Mouse (Mus musculus): ENCODE results near the gene A3galt2. TPM values are rescaled to one million over a fixed set of nuclear protein-coding genes. Genes with fewer than 3 reads are reported as not detected.

The A3galt2 gene
- 0.14 and 0.29 TPM in 2 replicates for polyA plus RNA-seq (2015; fragmentation: Nextera tagmentation; extraction: Ambion mirVana)

DNA sequence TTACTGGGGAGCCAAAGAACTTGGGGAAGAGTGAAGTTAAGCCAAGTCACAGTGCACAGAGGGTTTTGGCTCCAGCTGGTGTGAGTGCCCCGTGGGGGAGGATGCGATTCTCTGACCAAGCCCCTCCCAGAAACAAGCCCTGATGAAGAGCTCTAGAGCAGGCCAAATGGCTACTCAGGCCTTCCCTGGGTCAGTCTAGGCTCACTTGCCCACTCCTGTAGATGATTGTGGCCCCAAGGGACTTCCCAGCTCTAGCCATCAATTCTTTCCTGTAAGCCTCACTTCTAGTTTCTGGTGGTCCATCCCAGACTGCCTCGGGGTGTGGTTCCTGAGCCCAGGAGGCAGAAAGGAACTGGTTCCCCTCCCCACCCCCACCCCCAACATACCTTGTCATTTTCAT, at the start of gene A3galt2:
Gene A3galt2, plus strand, starts transcription at position 301 of the 400 bp plus-strand sequence.
- Histone ChIP-seq H3K27ac (ENCODE audit: low read length) (peak within 1 kb of the TSS; percentile 22; the same call in 1 of the 2 replicates), H3K36me3 (ENCODE audit: control insufficient read depth, insufficient read depth, low read length) (peaks cover 28% of the 10 kb centered on the region), H3K4me1 (ENCODE audit: control insufficient read depth, insufficient read depth, low read length) (no peaks in the 10 kb centered on the region; the same call in 1 of the 2 replicates), H3K27me3 (ENCODE audit: control insufficient read depth, insufficient read depth, low read depth, low read length) (no peaks in the 10 kb centered on the region), H3K9me3 (replicated peaks; ENCODE audit: control insufficient read depth, low read length, poor library complexity, severe bottlenecking) (no peaks in the 10 kb centered on the region), H3K4me3 (ENCODE audit: low read depth, low read length) (no peak within 1 kb of the TSS), H3K4me2 (ENCODE audit: low read length) (no peak within 1 kb of the TSS), H3K9ac (ENCODE audit: low read depth, low read length) (no peak within 1 kb of the TSS)
- 82% methylated on average over 3 of the region's 3 CpGs for WGBS
- ATAC-seq, result no peak

- peaks cover 6% of the 10 kb centered on the region for H3K4me1 ChIP-seq (ENCODE audit: control insufficient read depth, insufficient read depth, low read length)
- no peaks in the 10 kb centered on the region for H3K27me3 ChIP-seq (ENCODE audit: control insufficient read depth, insufficient read depth, low read depth, low read length)
- no peak for ATAC-seq
- no peaks in the 10 kb centered on the region; the same call in 1 of the 2 replicates for H3K36me3 ChIP-seq (ENCODE audit: control insufficient read depth, insufficient read depth, low read length)
- H3K9ac ChIP-seq (ENCODE audit: low read depth, low read length), result no peak overlapping the region
- no peak overlapping the region for H3K27ac ChIP-seq (ENCODE audit: low read length)
- 13% methylated on average over 9 of the region's 9 CpGs for WGBS
- no peak overlapping the region for H3K4me2 ChIP-seq (ENCODE audit: low read length)
- H3K4me3 ChIP-seq (ENCODE audit: low read depth, low read length), result no peak overlapping the region
- no peaks in the 10 kb centered on the region for H3K9me3 ChIP-seq (replicated peaks; ENCODE audit: control insufficient read depth, low read length, poor library complexity, severe bottlenecking)
Measured at GRCm38 (mm10) chr4:128706626-128707025, 48.5 kb upstream of the A3galt2 start.

- Histone ChIP-seq H3K4me3 (ENCODE audit: low read depth, low read length) (no peak overlapping the region), H3K27me3 (ENCODE audit: control insufficient read depth, insufficient read depth, low read depth, low read length) (no peaks in the 10 kb centered on the region), H3K9me3 (replicated peaks; ENCODE audit: control insufficient read depth, low read length, poor library complexity, severe bottlenecking) (no peaks in the 10 kb centered on the region), H3K4me2 (ENCODE audit: low read length) (no peak overlapping the region), H3K9ac (ENCODE audit: low read depth, low read length) (no peak overlapping the region), H3K27ac (ENCODE audit: low read length) (no peak overlapping the region), H3K36me3 (ENCODE audit: control insufficient read depth, insufficient read depth, low read length) (no peaks in the 10 kb centered on the region; the same call in 1 of the 2 replicates), H3K4me1 (ENCODE audit: control insufficient read depth, insufficient read depth, low read length) (peaks cover 11% of the 10 kb centered on the region)
- ATAC-seq, result no peak
- 43% methylated on average over 4 of the region's 4 CpGs for WGBS
Measured at GRCm38 (mm10) chr4:128707384-128707783, 47.8 kb upstream of the A3galt2 start.

- Histone ChIP-seq H3K9ac (ENCODE audit: low read depth, low read length) (no peak overlapping the region), H3K4me3 (ENCODE audit: low read depth, low read length) (no peak overlapping the region), H3K4me2 (ENCODE audit: low read length) (no peak overlapping the region), H3K9me3 (replicated peaks; ENCODE audit: control insufficient read depth, low read length, poor library complexity, severe bottlenecking) (no peaks in the 10 kb centered on the region), H3K27ac (ENCODE audit: low read length) (no peak overlapping the region), H3K27me3 (ENCODE audit: control insufficient read depth, insufficient read depth, low read depth, low read length) (no peaks in the 10 kb centered on the region), H3K4me1 (ENCODE audit: control insufficient read depth, insufficient read depth, low read length) (peaks cover 11% of the 10 kb centered on the region), H3K36me3 (ENCODE audit: control insufficient read depth, insufficient read depth, low read length) (no peaks in the 10 kb centered on the region; the same call in 1 of the 2 replicates)
- WGBS, result 73% methylated on average over 15 of the region's 15 CpGs
- no peak for ATAC-seq
Measured at GRCm38 (mm10) chr4:128709061-128709780, 45.9 kb upstream of the A3galt2 start.

DNA sequence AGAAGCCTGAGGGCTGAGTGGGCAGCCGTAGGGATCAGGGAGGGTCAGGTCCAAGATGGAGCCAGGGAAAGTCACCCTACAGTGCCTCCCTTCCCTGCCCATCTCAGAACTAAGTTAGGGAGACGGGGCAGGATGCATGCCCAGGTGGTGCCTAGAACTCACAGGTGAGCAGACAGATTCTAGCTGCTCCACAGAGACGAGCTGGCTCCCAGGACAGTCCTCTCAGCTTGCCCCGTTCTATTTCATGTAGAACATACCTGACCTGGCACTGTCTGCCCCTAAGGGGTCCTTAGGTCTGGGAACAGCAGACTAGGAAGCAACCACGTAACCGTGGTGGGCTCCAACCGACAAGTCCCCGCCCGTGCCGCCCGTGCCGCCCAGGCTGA, 45.4 kb upstream of the A3galt2 start:
- 89% methylated on average over 11 of the region's 12 CpGs for WGBS
- H3K4me2 ChIP-seq (ENCODE audit: low read length), result no peak overlapping the region
- H3K27ac ChIP-seq (ENCODE audit: low read length), result no peak overlapping the region
- peaks cover 11% of the 10 kb centered on the region for H3K4me1 ChIP-seq (ENCODE audit: control insufficient read depth, insufficient read depth, low read length)
- no peaks in the 10 kb centered on the region for H3K9me3 ChIP-seq (replicated peaks; ENCODE audit: control insufficient read depth, low read length, poor library complexity, severe bottlenecking)
- H3K4me3 ChIP-seq (ENCODE audit: low read depth, low read length), result no peak overlapping the region
- no peak for ATAC-seq
- no peaks in the 10 kb centered on the region for H3K27me3 ChIP-seq (ENCODE audit: control insufficient read depth, insufficient read depth, low read depth, low read length)
- H3K9ac ChIP-seq (ENCODE audit: low read depth, low read length), result no peak overlapping the region
- H3K36me3 ChIP-seq (ENCODE audit: control insufficient read depth, insufficient read depth, low read length), result no peaks in the 10 kb centered on the region; the same call in 1 of the 2 replicates

DNA sequence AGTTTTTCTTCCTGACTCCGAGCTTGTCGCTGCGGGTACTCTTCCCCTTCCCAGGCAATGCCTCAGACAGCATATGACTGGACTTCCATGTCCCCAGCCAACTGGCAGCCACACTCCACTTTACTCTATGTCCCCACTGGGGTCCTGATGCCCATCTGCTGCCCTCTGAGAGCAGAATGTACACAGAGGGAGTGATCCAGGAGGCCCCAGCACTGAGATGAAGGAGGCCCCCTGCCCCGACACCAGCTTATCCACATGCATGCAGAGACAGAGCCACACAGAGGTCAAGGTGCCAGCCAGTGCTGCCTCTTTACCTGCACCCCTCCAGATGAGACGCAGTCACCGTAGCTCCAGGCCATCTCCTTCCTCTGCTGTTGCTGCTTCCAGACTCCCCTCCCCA, 44.9 kb upstream of the A3galt2 start:
- WGBS, result 68% methylated on average over 6 of the region's 6 CpGs
- no peak for ATAC-seq
- H3K4me3 ChIP-seq (ENCODE audit: low read depth, low read length), result no peak overlapping the region
- no peak overlapping the region for H3K27ac ChIP-seq (ENCODE audit: low read length)
- H3K4me2 ChIP-seq (ENCODE audit: low read length), result no peak overlapping the region
- no peaks in the 10 kb centered on the region; the same call in 1 of the 2 replicates for H3K36me3 ChIP-seq (ENCODE audit: control insufficient read depth, insufficient read depth, low read length)
- no peaks in the 10 kb centered on the region for H3K9me3 ChIP-seq (replicated peaks; ENCODE audit: control insufficient read depth, low read length, poor library complexity, severe bottlenecking)
- peaks cover 16% of the 10 kb centered on the region for H3K4me1 ChIP-seq (ENCODE audit: control insufficient read depth, insufficient read depth, low read length)
- H3K9ac ChIP-seq (ENCODE audit: low read depth, low read length), result no peak overlapping the region
- H3K27me3 ChIP-seq (ENCODE audit: control insufficient read depth, insufficient read depth, low read depth, low read length), result no peaks in the 10 kb centered on the region

DNA sequence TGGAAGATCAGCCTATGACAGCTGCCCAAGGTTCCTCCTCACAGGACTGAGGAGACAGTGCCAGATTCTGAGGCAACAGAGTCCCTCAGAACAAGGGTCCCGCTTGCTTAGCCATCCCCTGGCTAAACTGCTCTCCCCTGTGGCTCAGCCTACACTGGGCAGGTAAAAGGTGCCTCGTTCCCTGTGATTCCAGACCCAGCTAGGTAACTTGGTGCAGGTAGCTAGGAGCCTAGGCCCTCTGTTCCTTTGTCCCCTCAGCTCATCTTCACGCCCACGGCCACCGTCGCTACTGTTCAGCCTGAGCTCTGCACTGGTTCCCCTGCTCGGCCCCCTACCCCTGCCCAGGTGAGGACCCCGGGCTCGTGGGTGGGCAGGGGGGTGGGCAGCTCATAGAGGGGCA, 44.4 kb upstream of the A3galt2 start:
- Histone ChIP-seq H3K27ac (ENCODE audit: low read length) (no peak overlapping the region), H3K9me3 (replicated peaks; ENCODE audit: control insufficient read depth, low read length, poor library complexity, severe bottlenecking) (no peaks in the 10 kb centered on the region), H3K9ac (ENCODE audit: low read depth, low read length) (peak overlapping the region; percentile 39; the same call in 1 of the 2 replicates), H3K4me3 (ENCODE audit: low read depth, low read length) (no peak overlapping the region), H3K36me3 (ENCODE audit: control insufficient read depth, insufficient read depth, low read length) (no peaks in the 10 kb centered on the region; the same call in 1 of the 2 replicates), H3K4me2 (ENCODE audit: low read length) (no peak overlapping the region), H3K4me1 (ENCODE audit: control insufficient read depth, insufficient read depth, low read length) (peaks cover 21% of the 10 kb centered on the region), H3K27me3 (ENCODE audit: control insufficient read depth, insufficient read depth, low read depth, low read length) (no peaks in the 10 kb centered on the region)
- 0 out of 2 replicates have a peak, but pooled peaks have one; percentile 1 for ATAC-seq
- WGBS, result 66% methylated on average over 9 of the region's 9 CpGs

DNA sequence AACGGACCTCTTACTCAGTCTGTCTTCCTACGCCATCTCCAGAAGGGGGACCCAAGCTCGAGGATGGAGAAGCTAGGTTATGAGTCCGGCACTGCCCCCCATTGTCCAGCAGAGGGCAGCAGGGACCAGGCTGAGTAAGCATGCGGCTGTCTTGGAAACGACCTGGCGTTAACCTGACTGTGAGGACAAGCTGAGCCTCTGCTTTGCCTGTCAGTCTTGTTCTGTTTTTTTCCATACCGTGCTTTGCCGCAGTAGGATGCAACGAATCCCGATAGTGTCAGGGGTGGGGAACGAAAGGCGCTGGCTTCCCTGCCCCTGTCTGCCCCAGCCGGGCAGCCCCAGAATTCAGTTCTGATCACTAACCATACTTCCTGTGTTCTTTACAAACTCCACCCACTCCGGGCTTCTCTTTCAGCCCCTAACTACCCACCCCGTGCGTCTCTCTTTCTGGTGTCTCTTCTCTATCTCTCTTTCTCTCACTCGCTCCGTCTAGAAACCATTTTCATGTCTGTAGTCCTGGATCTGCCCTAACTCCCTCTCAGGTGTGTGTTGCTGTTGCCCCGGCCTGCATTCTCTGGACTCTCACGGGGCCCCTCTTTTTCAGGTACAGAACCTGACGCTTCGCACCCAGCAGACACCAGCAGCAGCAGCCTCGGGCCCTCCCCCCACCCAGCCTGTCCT, 43.6 kb upstream of the A3galt2 start:
- Histone ChIP-seq H3K4me3 (ENCODE audit: low read depth, low read length) (peak overlapping the region; percentile 18; the same call in 1 of the 2 replicates), H3K27me3 (ENCODE audit: control insufficient read depth, insufficient read depth, low read depth, low read length) (no peaks in the 10 kb centered on the region), H3K9me3 (replicated peaks; ENCODE audit: control insufficient read depth, low read length, poor library complexity, severe bottlenecking) (no peaks in the 10 kb centered on the region), H3K27ac (ENCODE audit: low read length) (peak overlapping the region; percentile 38; the same call in 1 of the 2 replicates), H3K9ac (ENCODE audit: low read depth, low read length) (peak overlapping the region; percentile 39), H3K4me1 (ENCODE audit: control insufficient read depth, insufficient read depth, low read length) (peaks cover 29% of the 10 kb centered on the region), H3K4me2 (ENCODE audit: low read length) (peak overlapping the region; percentile 48; the same call in 1 of the 2 replicates), H3K36me3 (ENCODE audit: control insufficient read depth, insufficient read depth, low read length) (no peaks in the 10 kb centered on the region; the same call in 1 of the 2 replicates)
- peak; percentile 70 for ATAC-seq
- 4% methylated on average over 24 of the region's 24 CpGs for WGBS

All from midbrain, embryonic 16.5 days (tissue).